Mouse (Mus musculus) spleen, adult 10 weeks (tissue): ENCODE measurements around the gene Foxg1. TPM values are rescaled to one million over a fixed set of nuclear protein-coding genes. Genes with fewer than 3 reads are reported as not detected.

ENCODE experiments used
- polyA plus RNA-seq: library from polyadenylated mRNA; stranded (reverse); fragments of 350-450 nt; fragmentation: Illumina TruSeq; extraction: RNeasy Lipid Tissue Mini Kit (QIAGEN cat#74804); gene quantifications from one replicate; pipeline ENCODE4 v1.2.3, GENCODE M21; 2015; ENCODE audit warnings: low replicate concordance; ENCODE audit not compliant: insufficient read depth

Foxg1 gene
- polyA plus RNA-seq, result not detected

GRCm38 (mm10) chr12:49382565-49383520, at the start of gene Foxg1:
Gene Foxg1, plus strand, starts transcription at chr12:49382660.

GRCm38 (mm10) chr12:49384876-49385630, 2.6 kb downstream of the Foxg1 start, which contains the start of gene Gm43517:
Gene Gm43517, plus strand, starts transcription at chr12:49385174.

Other genes starting within 250 kb of the Foxg1 start
- gene Gm43517, start 2.5 kb downstream of the Foxg1 start, polyA plus RNA-seq, result not detected